Mouse (Mus musculus): ENCODE measurements around the gene Bmp5. TPM values are rescaled to one million over a fixed set of nuclear protein-coding genes. Genes with fewer than 3 reads are reported as not detected.

Gene Bmp5
- polyA plus RNA-seq, 1 experiment from 2014 or later: 8.4 TPM

GRCm38 (mm10) chr9:75911542-75911941 lies 136.4 kb downstream of the Bmp5 start:
- Histone ChIP-seq H3K27me3 (ENCODE audit: control insufficient read depth, insufficient read depth, low read length) (no peaks in the 10 kb centered on the region), H3K27ac (replicated peaks in 1 of 2; ENCODE audit: control insufficient read depth in 1 of 2, insufficient read depth in 1 of 2, low read depth in 2 of 2, low read length in 2 of 2) (no peak overlapping the region), H3K4me3 (ENCODE audit: control insufficient read depth in 1 of 2, insufficient read depth in 1 of 2, low read depth in 1 of 2, low read length in 2 of 2) (no peak overlapping the region), H3K4me1 (ENCODE audit: control insufficient read depth in 2 of 2, insufficient read depth in 2 of 2, low read length in 2 of 2) (0 out of 4 replicates have a peak, but pooled peaks cover 0 to 3% of the 10 kb centered on the region in 2 experiments), H3K9me3 (ENCODE audit: control insufficient read depth, low read length) (no peaks in the 10 kb centered on the region), H3K4me2 (ENCODE audit: low read length) (no peak overlapping the region), H3K9ac (ENCODE audit: low read length) (no peak overlapping the region), H3K36me3 (ENCODE audit: control insufficient read depth, insufficient read depth, low read length) (no peaks in the 10 kb centered on the region)
- ATAC-seq (ENCODE audit: insufficient number of reproducible peaks, insufficient read depth, low FRiP score, low read depth): no peak
- 45% methylated on average over 7 of the region's 7 CpGs for WGBS

DNA sequence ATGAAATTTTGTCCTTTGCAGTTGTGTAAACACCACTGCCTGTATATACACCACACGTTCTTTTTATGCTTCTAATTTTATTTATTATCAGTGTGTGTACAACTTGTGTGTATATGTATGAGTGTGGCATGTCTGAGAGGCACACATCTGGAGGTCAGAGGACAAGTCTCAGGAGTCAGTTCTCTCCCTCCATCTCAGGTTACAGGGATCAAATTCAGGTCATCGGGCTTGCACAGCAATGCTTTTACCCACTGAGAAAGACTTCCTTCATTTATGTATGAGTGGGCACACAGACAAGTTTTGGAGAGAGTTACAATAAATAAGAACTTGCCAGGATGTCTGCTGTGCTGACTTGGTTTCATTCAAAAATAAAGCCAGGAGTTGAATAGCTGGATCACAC lies 140.9 kb downstream of the Bmp5 start:
- WGBS: 59% methylated on average over 2 of the region's 2 CpGs
- H3K36me3 ChIP-seq (ENCODE audit: control insufficient read depth, insufficient read depth, low read length): no peaks in the 10 kb centered on the region

DNA sequence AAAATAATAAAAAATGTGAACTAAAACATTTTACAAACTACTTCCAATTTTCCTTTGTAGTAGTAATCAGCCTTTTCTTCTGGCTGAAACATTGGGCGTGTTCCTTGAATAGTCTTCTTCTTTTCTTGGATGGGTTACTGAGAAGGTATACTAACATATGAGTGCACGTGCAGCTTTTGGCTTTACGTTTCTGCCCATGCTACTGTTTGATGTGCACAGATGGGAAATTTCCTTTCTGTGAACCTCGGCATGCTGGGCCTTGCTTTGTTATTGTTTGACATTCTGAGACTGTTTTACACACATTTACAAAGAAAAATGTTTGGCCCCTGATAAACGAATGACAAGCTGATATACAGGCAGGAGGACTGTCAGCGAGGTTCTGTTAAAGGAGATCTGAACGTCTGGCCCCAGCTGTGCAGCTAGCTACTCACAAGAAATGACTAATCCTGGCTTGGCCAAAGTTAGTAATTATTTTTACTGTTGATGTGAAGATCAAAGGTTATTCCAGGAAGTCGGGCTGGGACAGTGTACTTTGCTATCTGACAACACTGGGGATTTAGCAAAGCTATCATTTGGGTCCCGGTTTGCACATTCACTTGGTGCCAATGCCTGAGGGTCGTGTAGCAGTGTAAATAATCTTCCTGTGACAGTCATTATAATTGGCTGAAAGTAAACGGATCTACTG lies 152.2 kb downstream of the Bmp5 start:
- no peak overlapping the region for H3K27ac ChIP-seq (replicated peaks in 1 of 2; ENCODE audit: control insufficient read depth in 1 of 2, insufficient read depth in 1 of 2, low read depth in 2 of 2, low read length in 2 of 2)
- H3K36me3 ChIP-seq (ENCODE audit: control insufficient read depth, insufficient read depth, low read length): no peaks in the 10 kb centered on the region
- no peak overlapping the region for H3K4me2 ChIP-seq (ENCODE audit: low read length)
- ATAC-seq (ENCODE audit: insufficient number of reproducible peaks, insufficient read depth, low FRiP score, low read depth): no peak
- no peaks in the 10 kb centered on the region for H3K9me3 ChIP-seq (ENCODE audit: control insufficient read depth, low read length)
- H3K4me3 ChIP-seq (ENCODE audit: control insufficient read depth in 1 of 2, insufficient read depth in 1 of 2, low read depth in 1 of 2, low read length in 2 of 2): no peak overlapping the region
- WGBS: 42% methylated on average over 11 of the region's 11 CpGs
- no peaks in the 10 kb centered on the region for H3K27me3 ChIP-seq (ENCODE audit: control insufficient read depth, insufficient read depth, low read length)
- H3K9ac ChIP-seq (ENCODE audit: low read length): no peak overlapping the region
- H3K4me1 ChIP-seq (ENCODE audit: control insufficient read depth in 2 of 2, insufficient read depth in 2 of 2, low read length in 2 of 2): peaks cover 0 to 2% of the 10 kb centered on the region in 2 experiments; a peak in 1 of 4 replicates

More for the DNA sequence above, 140.9 kb downstream of the Bmp5 start:
- Histone ChIP-seq H3K27me3 (ENCODE audit: control insufficient read depth, insufficient read depth, low read length) (no peaks in the 10 kb centered on the region), H3K27ac (replicated peaks in 1 of 2; ENCODE audit: control insufficient read depth in 1 of 2, insufficient read depth in 1 of 2, low read depth in 2 of 2, low read length in 2 of 2) (no peak overlapping the region), H3K4me2 (ENCODE audit: low read length) (no peak overlapping the region), H3K4me1 (ENCODE audit: control insufficient read depth in 2 of 2, insufficient read depth in 2 of 2, low read length in 2 of 2) (no peaks in the 10 kb centered on the region), H3K9ac (ENCODE audit: low read length) (no peak overlapping the region), H3K4me3 (ENCODE audit: control insufficient read depth in 1 of 2, insufficient read depth in 1 of 2, low read depth in 1 of 2, low read length in 2 of 2) (no peak overlapping the region), H3K9me3 (ENCODE audit: control insufficient read depth, low read length) (no peaks in the 10 kb centered on the region)
- no peak for ATAC-seq (ENCODE audit: insufficient number of reproducible peaks, insufficient read depth, low FRiP score, low read depth)

- no peak overlapping the region for H3K27ac ChIP-seq (replicated peaks in 1 of 2; ENCODE audit: control insufficient read depth in 1 of 2, insufficient read depth in 1 of 2, low read depth in 2 of 2, low read length in 2 of 2)
- H3K36me3 ChIP-seq (ENCODE audit: control insufficient read depth, insufficient read depth, low read length): no peaks in the 10 kb centered on the region
- H3K9ac ChIP-seq (ENCODE audit: low read length): no peak overlapping the region
- H3K4me2 ChIP-seq (ENCODE audit: low read length): no peak overlapping the region
- 62% methylated on average over 5 of the region's 5 CpGs for WGBS
- peaks cover 0 to 2% of the 10 kb centered on the region in 2 experiments; a peak in 1 of 4 replicates for H3K4me1 ChIP-seq (ENCODE audit: control insufficient read depth in 2 of 2, insufficient read depth in 2 of 2, low read length in 2 of 2)
- ATAC-seq (ENCODE audit: insufficient number of reproducible peaks, insufficient read depth, low FRiP score, low read depth): no peak
- H3K27me3 ChIP-seq (ENCODE audit: control insufficient read depth, insufficient read depth, low read length): no peaks in the 10 kb centered on the region
- H3K4me3 ChIP-seq (ENCODE audit: control insufficient read depth in 1 of 2, insufficient read depth in 1 of 2, low read depth in 1 of 2, low read length in 2 of 2): no peak overlapping the region
- no peaks in the 10 kb centered on the region for H3K9me3 ChIP-seq (ENCODE audit: control insufficient read depth, low read length)
Observed at GRCm38 (mm10) chr9:75928068-75928467, 152.9 kb downstream of the Bmp5 start.

GRCm38 (mm10) chr9:75944663-75945062 lies 169.5 kb downstream of the Bmp5 start:
- H3K27me3 ChIP-seq (ENCODE audit: control insufficient read depth, insufficient read depth, low read length): no peaks in the 10 kb centered on the region
- ATAC-seq (ENCODE audit: insufficient number of reproducible peaks, insufficient read depth, low FRiP score, low read depth): no peak
- peaks cover 0 to 3% of the 10 kb centered on the region in 2 experiments; a peak in 1 of 4 replicates for H3K4me1 ChIP-seq (ENCODE audit: control insufficient read depth in 2 of 2, insufficient read depth in 2 of 2, low read length in 2 of 2)
- no peak overlapping the region for H3K4me2 ChIP-seq (ENCODE audit: low read length)
- no peak overlapping the region for H3K27ac ChIP-seq (replicated peaks in 1 of 2; ENCODE audit: control insufficient read depth in 1 of 2, insufficient read depth in 1 of 2, low read depth in 2 of 2, low read length in 2 of 2)
- H3K9ac ChIP-seq (ENCODE audit: low read length): no peak overlapping the region
- H3K9me3 ChIP-seq (ENCODE audit: control insufficient read depth, low read length): no peaks in the 10 kb centered on the region
- H3K36me3 ChIP-seq (ENCODE audit: control insufficient read depth, insufficient read depth, low read length): no peaks in the 10 kb centered on the region
- WGBS: 39% methylated on average over 3 of the region's 3 CpGs
- no peak overlapping the region for H3K4me3 ChIP-seq (ENCODE audit: control insufficient read depth in 1 of 2, insufficient read depth in 1 of 2, low read depth in 1 of 2, low read length in 2 of 2)

Small RNA genes lying within 50 kb of the gene (microRNA-seq; reads per million reads assigned to microRNA genes)
- not detected for gene Gm44355

Other genes starting within 250 kb of the Bmp5 start
- gene Tmod3, start 215.7 kb upstream of the Bmp5 start, polyA plus RNA-seq (2014; fragmentation: Nextera tagmentation; extraction: Ambion mirVana): 75.0 and 81.6 TPM in 2 replicates
- gene Tmod2, start 164.0 kb upstream of the Bmp5 start, polyA plus RNA-seq (2014; fragmentation: Nextera tagmentation; extraction: Ambion mirVana): 3.2 and 4.1 TPM in 2 replicates
- gene Lysmd2, start 149.6 kb upstream of the Bmp5 start, polyA plus RNA-seq (2014; fragmentation: Nextera tagmentation; extraction: Ambion mirVana): 20.5 and 21.3 TPM in 2 replicates
- 0.13 and 0.41 TPM in 2 replicates for gene Scg3, start 91.3 kb upstream of the Bmp5 start, polyA plus RNA-seq (2014; fragmentation: Nextera tagmentation; extraction: Ambion mirVana)
- gene Hmgcll1, start 239.5 kb downstream of the Bmp5 start, polyA plus RNA-seq (2014; fragmentation: Nextera tagmentation; extraction: Ambion mirVana): 0.62 and 2.2 TPM in 2 replicates

Data from heart, embryonic 14.5 days (tissue).